Mouse (Mus musculus): Measurements from ENCODE around the gene Hist1h2ae. TPM values are rescaled to one million over a fixed set of nuclear protein-coding genes. Genes with fewer than 3 reads are reported as not detected.
"Not testable (repeated sequence)": the region's sequence is repeated elsewhere in the genome, so short reads cannot be mapped to it uniquely, and the experiment has no call there.

Gene Hist1h2ae
- polyA plus RNA-seq, 1 experiment from 2014 or later, result 78.4 TPM

GRCm38 (mm10) chr13:23543965-23544786, 26.8 kb downstream of the Hist1h2ae start, which contains the start of gene Hist1h3f:
Gene Hist1h3f, plus strand, starts transcription at chr13:23544052.
- under 1% methylated on average over 21 of the region's 45 CpGs for WGBS
- ATAC-seq (replicated peaks; ENCODE audit: insufficient number of reproducible peaks, low FRiP score, low TSS enrichment, low read depth), result peak; percentile 86

GRCm38 (mm10) chr13:23542999-23543607, 27.9 kb downstream of the Hist1h2ae start, which contains the start of gene Hist1h2bh:
Gene Hist1h2bh, minus strand, starts transcription at chr13:23543392.
- H3K4me3 ChIP-seq (ENCODE audit: low read depth, low read length), result peak within 1 kb of the TSS; percentile 45

More at GRCm38 (mm10) chr13:23543965-23544786, 26.8 kb downstream of the Hist1h2ae start, which contains the start of gene Hist1h3f:
- Histone ChIP-seq H3K9me3 (replicated peaks; ENCODE audit: control insufficient read depth, low read length) (no peaks in the 10 kb centered on the region), H3K4me2 (ENCODE audit: low read depth, low read length) (peak within 1 kb of the TSS; percentile 70), H3K4me1 (ENCODE audit: control insufficient read depth, insufficient read depth, low read length) (no peaks in the 10 kb centered on the region), H3K4me3 (ENCODE audit: low read depth, low read length) (peak within 1 kb of the TSS; percentile 45), H3K9ac (replicated peaks; ENCODE audit: low read length) (peak within 1 kb of the TSS; percentile 65), H3K27ac (replicated peaks; ENCODE audit: low read depth, low read length) (peak within 1 kb of the TSS; percentile 83), H3K27me3 (ENCODE audit: control insufficient read depth, insufficient read depth, low read length) (no peaks in the 10 kb centered on the region), H3K36me3 (replicated peaks; ENCODE audit: control insufficient read depth, insufficient read depth, low read depth, low read length) (no peaks in the 10 kb centered on the region)
- DNase-seq (ENCODE audit: low spot score), result peak; percentile 97

GRCm38 (mm10) chr13:23542225-23542980, 28.6 kb downstream of the Hist1h2ae start:
- peak overlapping the region; percentile 59 for H3K4me2 ChIP-seq (ENCODE audit: low read depth, low read length)
- H3K4me1 ChIP-seq (ENCODE audit: control insufficient read depth, insufficient read depth, low read length); H3K27me3 ChIP-seq (ENCODE audit: control insufficient read depth, insufficient read depth, low read length); H3K9me3 ChIP-seq (replicated peaks; ENCODE audit: control insufficient read depth, low read length); H3K36me3 ChIP-seq (replicated peaks; ENCODE audit: control insufficient read depth, insufficient read depth, low read depth, low read length); ATAC-seq (replicated peaks; ENCODE audit: insufficient number of reproducible peaks, low FRiP score, low TSS enrichment, low read depth): not testable (repeated sequence)
- H3K9ac ChIP-seq (replicated peaks; ENCODE audit: low read length), result peak overlapping the region; percentile 65
- 7% methylated on average over 3 of the region's 3 CpGs for WGBS
- peak overlapping the region; percentile 45 for H3K4me3 ChIP-seq (ENCODE audit: low read depth, low read length)
- H3K27ac ChIP-seq (replicated peaks; ENCODE audit: low read depth, low read length), result peak overlapping the region; percentile 83
- DNase-seq (ENCODE audit: low spot score), result peak; percentile 42

More at GRCm38 (mm10) chr13:23542999-23543607, 27.9 kb downstream of the Hist1h2ae start, which contains the start of gene Hist1h2bh:
- not testable (repeated sequence) for H3K27me3 ChIP-seq (ENCODE audit: control insufficient read depth, insufficient read depth, low read length); H3K36me3 ChIP-seq (replicated peaks; ENCODE audit: control insufficient read depth, insufficient read depth, low read depth, low read length); H3K4me1 ChIP-seq (ENCODE audit: control insufficient read depth, insufficient read depth, low read length); H3K9me3 ChIP-seq (replicated peaks; ENCODE audit: control insufficient read depth, low read length)
- DNase-seq (ENCODE audit: low spot score) (peak; percentile 94), ATAC-seq (replicated peaks; ENCODE audit: insufficient number of reproducible peaks, low FRiP score, low TSS enrichment, low read depth) (peak; percentile 95)
- H3K27ac ChIP-seq (replicated peaks; ENCODE audit: low read depth, low read length), result peak within 1 kb of the TSS; percentile 83
- WGBS, result 1% methylated on average over 30 of the region's 42 CpGs
- peak within 1 kb of the TSS; percentile 70 for H3K4me2 ChIP-seq (ENCODE audit: low read depth, low read length)
- peak within 1 kb of the TSS; percentile 65 for H3K9ac ChIP-seq (replicated peaks; ENCODE audit: low read length)

GRCm38 (mm10) chr13:23541497-23541896, 29.5 kb downstream of the Hist1h2ae start:
- ATAC-seq (replicated peaks; ENCODE audit: insufficient number of reproducible peaks, low FRiP score, low TSS enrichment, low read depth), result no peak
- no peaks in the 10 kb centered on the region for H3K36me3 ChIP-seq (replicated peaks; ENCODE audit: control insufficient read depth, insufficient read depth, low read depth, low read length)
- no peak overlapping the region for H3K4me3 ChIP-seq (ENCODE audit: low read depth, low read length)
- H3K27me3 ChIP-seq (ENCODE audit: control insufficient read depth, insufficient read depth, low read length), result no peaks in the 10 kb centered on the region
- 84% methylated on average over 3 of the region's 3 CpGs for WGBS
- H3K27ac ChIP-seq (replicated peaks; ENCODE audit: low read depth, low read length), result no peak overlapping the region
- H3K9ac ChIP-seq (replicated peaks; ENCODE audit: low read length), result no peak overlapping the region
- no peak overlapping the region for H3K4me2 ChIP-seq (ENCODE audit: low read depth, low read length)
- DNase-seq (ENCODE audit: low spot score), result no peak
- no peaks in the 10 kb centered on the region for H3K4me1 ChIP-seq (ENCODE audit: control insufficient read depth, insufficient read depth, low read length)
- no peaks in the 10 kb centered on the region for H3K9me3 ChIP-seq (replicated peaks; ENCODE audit: control insufficient read depth, low read length)

- not testable (repeated sequence) for H3K4me3 ChIP-seq (ENCODE audit: low read depth, low read length); ATAC-seq (replicated peaks; ENCODE audit: insufficient number of reproducible peaks, low FRiP score, low TSS enrichment, low read depth); DNase-seq (ENCODE audit: low spot score); H3K4me2 ChIP-seq (ENCODE audit: low read depth, low read length); H3K4me1 ChIP-seq (ENCODE audit: control insufficient read depth, insufficient read depth, low read length); H3K9ac ChIP-seq (replicated peaks; ENCODE audit: low read length); H3K36me3 ChIP-seq (replicated peaks; ENCODE audit: control insufficient read depth, insufficient read depth, low read depth, low read length); H3K9me3 ChIP-seq (replicated peaks; ENCODE audit: control insufficient read depth, low read length); H3K27me3 ChIP-seq (ENCODE audit: control insufficient read depth, insufficient read depth, low read length); H3K27ac ChIP-seq (replicated peaks; ENCODE audit: low read depth, low read length)
- 75% methylated on average over 1 of the region's 1 CpGs for WGBS
Measured at GRCm38 (mm10) chr13:23539821-23540220, 31.2 kb downstream of the Hist1h2ae start.

GRCm38 (mm10) chr13:23538249-23538648, 32.8 kb downstream of the Hist1h2ae start:
- H3K27ac ChIP-seq (replicated peaks; ENCODE audit: low read depth, low read length), result no peak overlapping the region

GRCm38 (mm10) chr13:23537006-23537710, 33.9 kb downstream of the Hist1h2ae start:
- no peak for ATAC-seq (replicated peaks; ENCODE audit: insufficient number of reproducible peaks, low FRiP score, low TSS enrichment, low read depth)
- DNase-seq (ENCODE audit: low spot score), result no peak
- H3K27me3 ChIP-seq (ENCODE audit: control insufficient read depth, insufficient read depth, low read length), result no peaks in the 10 kb centered on the region
- no peaks in the 10 kb centered on the region for H3K4me1 ChIP-seq (ENCODE audit: control insufficient read depth, insufficient read depth, low read length)
- peak overlapping the region; percentile 7; the same call in 1 of the 2 replicates for H3K9ac ChIP-seq (replicated peaks; ENCODE audit: low read length)
- no peaks in the 10 kb centered on the region for H3K36me3 ChIP-seq (replicated peaks; ENCODE audit: control insufficient read depth, insufficient read depth, low read depth, low read length)
- no peak overlapping the region for H3K27ac ChIP-seq (replicated peaks; ENCODE audit: low read depth, low read length)
- peak overlapping the region; percentile 56 for H3K4me3 ChIP-seq (ENCODE audit: low read depth, low read length)
- peak overlapping the region; percentile 17 for H3K4me2 ChIP-seq (ENCODE audit: low read depth, low read length)
- 86% methylated on average over 3 of the region's 3 CpGs for WGBS
- no peaks in the 10 kb centered on the region for H3K9me3 ChIP-seq (replicated peaks; ENCODE audit: control insufficient read depth, low read length)

More at GRCm38 (mm10) chr13:23538249-23538648, 32.8 kb downstream of the Hist1h2ae start:
- no peak for ATAC-seq (replicated peaks; ENCODE audit: insufficient number of reproducible peaks, low FRiP score, low TSS enrichment, low read depth)
- no peak for DNase-seq (ENCODE audit: low spot score)
- Histone ChIP-seq H3K9me3 (replicated peaks; ENCODE audit: control insufficient read depth, low read length) (no peaks in the 10 kb centered on the region), H3K4me2 (ENCODE audit: low read depth, low read length) (no peak overlapping the region), H3K9ac (replicated peaks; ENCODE audit: low read length) (no peak overlapping the region), H3K27me3 (ENCODE audit: control insufficient read depth, insufficient read depth, low read length) (no peaks in the 10 kb centered on the region), H3K36me3 (replicated peaks; ENCODE audit: control insufficient read depth, insufficient read depth, low read depth, low read length) (no peaks in the 10 kb centered on the region), H3K4me3 (ENCODE audit: low read depth, low read length) (no peak overlapping the region), H3K4me1 (ENCODE audit: control insufficient read depth, insufficient read depth, low read length) (no peaks in the 10 kb centered on the region)
- 73% methylated on average over 5 of the region's 5 CpGs for WGBS
